Mouse (Mus musculus): ENCODE measurements around the gene Kpna3. TPM values are rescaled to one million over a fixed set of nuclear protein-coding genes. Genes with fewer than 3 reads are reported as not detected.

Gene Kpna3
- total RNA-seq, 1 experiment: 38.0 TPM

- in situ Hi-C loops (cut with MboI; ENCODE audit: low sequenced_read_pairs in 2 of 2, unreplicated experiment in 2 of 2): loop anchor here in 1 of 2 experiments (10.0 kb wide), 1 partner anchor 59 kb away; no protein-coding TSS in a partner anchor
- H3K36me3 ChIP-seq (ENCODE audit: control insufficient read depth, insufficient read depth, low read length, poor library complexity, severe bottlenecking): no peaks in the 10 kb centered on the region
- H3K9ac ChIP-seq (ENCODE audit: insufficient read depth, low read depth, low read length, poor library complexity, severe bottlenecking): no peak overlapping the region
- H3K27ac ChIP-seq (ENCODE audit: insufficient read depth, low read depth, low read length, poor library complexity, severe bottlenecking): no peak overlapping the region
- TF ChIP-seq ZNF384 (IDR thresholded peaks at IDR 0.05; ENCODE audit: low read depth, low read length) (no peak), HCFC1 (IDR thresholded peaks at IDR 0.05; ENCODE audit: borderline replicate concordance, insufficient read depth, low read length) (no peak), MAFK (IDR thresholded peaks at IDR 0.05; ENCODE audit: insufficient read depth, low read depth, low read length) (no peak), ZC3H11A (IDR thresholded peaks at IDR 0.05; ENCODE audit: borderline replicate concordance, low read depth, low read length) (no peak), CHD2 (IDR thresholded peaks at IDR 0.05; ENCODE audit: low read depth, low read length) (no peak)
- H3K4me3 ChIP-seq (ENCODE audit: insufficient read depth in 1 of 2, low read depth in 1 of 2, low read length in 2 of 2, poor library complexity in 1 of 2, severe bottlenecking in 1 of 2): no peak overlapping the region
- no peak for DNase-seq (ENCODE audit: low read depth, low spot score)
- H3K9me3 ChIP-seq (ENCODE audit: control insufficient read depth, insufficient read depth, low read depth, low read length): no peaks in the 10 kb centered on the region
- H3K4me1 ChIP-seq (ENCODE audit: control insufficient read depth in 2 of 2, insufficient read depth in 2 of 2, low read length in 2 of 2, poor library complexity in 1 of 2): no peaks in the 10 kb centered on the region; a peak in 1 of 4 replicates
Observed at GRCm38 (mm10) chr14:61415719-61416118, 24.0 kb downstream of the Kpna3 start.

DNA sequence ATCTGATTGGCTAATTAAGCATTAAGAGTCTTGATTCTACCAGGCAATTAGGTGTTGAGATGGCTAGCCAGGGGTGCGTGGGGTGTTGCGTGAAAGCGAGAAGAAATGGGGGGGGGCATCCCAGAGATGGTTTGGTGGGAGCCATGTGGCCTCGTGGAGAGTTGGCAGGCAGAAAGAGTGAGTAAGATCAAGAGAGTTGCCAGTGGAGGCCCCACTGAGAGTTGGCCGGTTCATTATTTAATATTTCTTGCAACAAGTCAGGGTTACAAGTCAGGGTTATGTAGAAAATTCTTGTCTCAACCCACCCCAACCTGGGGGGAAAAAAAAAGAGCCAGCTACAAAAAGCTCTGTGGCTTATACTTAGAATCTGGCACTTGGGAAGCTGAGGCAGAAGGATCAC lies 24.4 kb downstream of the Kpna3 start:
- no peaks in the 10 kb centered on the region for H3K9me3 ChIP-seq (ENCODE audit: control insufficient read depth, insufficient read depth, low read depth, low read length)
- in situ Hi-C loops (cut with MboI; ENCODE audit: low sequenced_read_pairs in 2 of 2, unreplicated experiment in 2 of 2): loop anchor here in 1 of 2 experiments (10.0 kb wide), 1 partner anchor 59 kb away; no protein-coding TSS in a partner anchor
- no peak overlapping the region for H3K4me3 ChIP-seq (ENCODE audit: insufficient read depth in 1 of 2, low read depth in 1 of 2, low read length in 2 of 2, poor library complexity in 1 of 2, severe bottlenecking in 1 of 2)
- H3K36me3 ChIP-seq (ENCODE audit: control insufficient read depth, insufficient read depth, low read length, poor library complexity, severe bottlenecking): no peaks in the 10 kb centered on the region
- DNase-seq (ENCODE audit: low read depth, low spot score): no peak
- no peak overlapping the region for H3K9ac ChIP-seq (ENCODE audit: insufficient read depth, low read depth, low read length, poor library complexity, severe bottlenecking)
- no peak overlapping the region for H3K27ac ChIP-seq (ENCODE audit: insufficient read depth, low read depth, low read length, poor library complexity, severe bottlenecking)
- TF ChIP-seq MAFK (IDR thresholded peaks at IDR 0.05; ENCODE audit: insufficient read depth, low read depth, low read length) (no peak), ZNF384 (IDR thresholded peaks at IDR 0.05; ENCODE audit: low read depth, low read length) (no peak), CHD2 (IDR thresholded peaks at IDR 0.05; ENCODE audit: low read depth, low read length) (no peak), HCFC1 (IDR thresholded peaks at IDR 0.05; ENCODE audit: borderline replicate concordance, insufficient read depth, low read length) (no peak), ZC3H11A (IDR thresholded peaks at IDR 0.05; ENCODE audit: borderline replicate concordance, low read depth, low read length) (no peak)
- H3K4me1 ChIP-seq (ENCODE audit: control insufficient read depth in 2 of 2, insufficient read depth in 2 of 2, low read length in 2 of 2, poor library complexity in 1 of 2): no peaks in the 10 kb centered on the region; a peak in 1 of 4 replicates

DNA sequence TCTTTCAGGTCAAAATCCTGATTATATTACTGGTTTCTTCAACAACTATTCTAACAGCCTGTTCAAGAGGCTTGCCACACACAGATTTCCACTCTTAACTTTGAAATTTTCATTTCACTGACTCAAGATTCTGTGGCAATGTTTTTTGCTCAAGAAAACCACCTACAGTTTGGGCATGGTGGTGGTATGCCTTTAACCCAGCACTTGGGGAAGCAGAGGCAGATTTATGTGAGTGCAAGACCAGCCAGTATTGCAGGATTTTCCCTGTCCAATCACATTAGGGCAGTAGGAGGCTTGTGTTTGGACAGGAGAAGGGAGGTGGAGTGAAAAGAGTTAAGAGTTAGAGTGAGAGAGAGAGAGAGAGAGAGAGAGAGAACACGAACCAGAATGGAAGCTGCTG lies 24.9 kb downstream of the Kpna3 start:
- Histone ChIP-seq H3K36me3 (ENCODE audit: control insufficient read depth, insufficient read depth, low read length, poor library complexity, severe bottlenecking) (no peaks in the 10 kb centered on the region), H3K27ac (ENCODE audit: insufficient read depth, low read depth, low read length, poor library complexity, severe bottlenecking) (no peak overlapping the region), H3K4me1 (ENCODE audit: control insufficient read depth in 2 of 2, insufficient read depth in 2 of 2, low read length in 2 of 2, poor library complexity in 1 of 2) (no peaks in the 10 kb centered on the region; a peak in 1 of 4 replicates), H3K9me3 (ENCODE audit: control insufficient read depth, insufficient read depth, low read depth, low read length) (no peaks in the 10 kb centered on the region), H3K9ac (ENCODE audit: insufficient read depth, low read depth, low read length, poor library complexity, severe bottlenecking) (no peak overlapping the region), H3K4me3 (ENCODE audit: insufficient read depth in 1 of 2, low read depth in 1 of 2, low read length in 2 of 2, poor library complexity in 1 of 2, severe bottlenecking in 1 of 2) (no peak overlapping the region)
- TF ChIP-seq CHD2 (IDR thresholded peaks at IDR 0.05; ENCODE audit: low read depth, low read length) (no peak), ZNF384 (IDR thresholded peaks at IDR 0.05; ENCODE audit: low read depth, low read length) (no peak)
- in situ Hi-C loops (cut with MboI; ENCODE audit: low sequenced_read_pairs in 2 of 2, unreplicated experiment in 2 of 2): loop anchor here in 1 of 2 experiments (10.0 kb wide), 1 partner anchor 60 kb away; no protein-coding TSS in a partner anchor
- DNase-seq (ENCODE audit: low read depth, low spot score): no peak

DNA sequence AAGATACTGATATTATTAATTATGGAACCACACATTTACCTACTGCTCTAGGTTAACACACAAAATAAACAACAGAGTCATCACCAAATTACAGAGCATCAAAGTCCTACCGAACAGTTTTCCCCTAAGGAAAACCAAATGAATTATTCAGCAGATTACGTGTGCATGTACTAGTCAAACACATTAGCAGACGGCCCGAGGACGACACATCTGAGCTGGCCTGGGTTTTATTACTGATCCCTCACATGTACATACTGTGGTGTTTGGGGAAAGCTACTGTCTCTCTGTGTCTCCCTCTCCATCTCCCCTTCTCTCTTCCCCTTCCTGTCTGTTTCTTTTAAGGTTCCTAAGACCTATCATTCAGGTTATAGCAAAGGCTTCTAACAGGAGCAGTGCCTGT lies 25.5 kb downstream of the Kpna3 start:
- Histone ChIP-seq H3K36me3 (ENCODE audit: control insufficient read depth, insufficient read depth, low read length, poor library complexity, severe bottlenecking) (no peaks in the 10 kb centered on the region), H3K9ac (ENCODE audit: insufficient read depth, low read depth, low read length, poor library complexity, severe bottlenecking) (no peak overlapping the region), H3K27ac (ENCODE audit: insufficient read depth, low read depth, low read length, poor library complexity, severe bottlenecking) (no peak overlapping the region), H3K4me1 (ENCODE audit: control insufficient read depth in 2 of 2, insufficient read depth in 2 of 2, low read length in 2 of 2, poor library complexity in 1 of 2) (no peaks in the 10 kb centered on the region; a peak in 1 of 4 replicates), H3K4me3 (ENCODE audit: insufficient read depth in 1 of 2, low read depth in 1 of 2, low read length in 2 of 2, poor library complexity in 1 of 2, severe bottlenecking in 1 of 2) (no peak overlapping the region), H3K9me3 (ENCODE audit: control insufficient read depth, insufficient read depth, low read depth, low read length) (no peaks in the 10 kb centered on the region)
- no peak for DNase-seq (ENCODE audit: low read depth, low spot score)
- TF ChIP-seq ZC3H11A (IDR thresholded peaks at IDR 0.05; ENCODE audit: borderline replicate concordance, low read depth, low read length) (no peak), MAFK (IDR thresholded peaks at IDR 0.05; ENCODE audit: insufficient read depth, low read depth, low read length) (no peak), CHD2 (IDR thresholded peaks at IDR 0.05; ENCODE audit: low read depth, low read length) (no peak), HCFC1 (IDR thresholded peaks at IDR 0.05; ENCODE audit: borderline replicate concordance, insufficient read depth, low read length) (no peak), ZNF384 (IDR thresholded peaks at IDR 0.05; ENCODE audit: low read depth, low read length) (no peak)
- in situ Hi-C loops (cut with MboI; ENCODE audit: low sequenced_read_pairs in 2 of 2, unreplicated experiment in 2 of 2): loop anchor here in 1 of 2 experiments (10.0 kb wide), 1 partner anchor 61 kb away; no protein-coding TSS in a partner anchor

DNA sequence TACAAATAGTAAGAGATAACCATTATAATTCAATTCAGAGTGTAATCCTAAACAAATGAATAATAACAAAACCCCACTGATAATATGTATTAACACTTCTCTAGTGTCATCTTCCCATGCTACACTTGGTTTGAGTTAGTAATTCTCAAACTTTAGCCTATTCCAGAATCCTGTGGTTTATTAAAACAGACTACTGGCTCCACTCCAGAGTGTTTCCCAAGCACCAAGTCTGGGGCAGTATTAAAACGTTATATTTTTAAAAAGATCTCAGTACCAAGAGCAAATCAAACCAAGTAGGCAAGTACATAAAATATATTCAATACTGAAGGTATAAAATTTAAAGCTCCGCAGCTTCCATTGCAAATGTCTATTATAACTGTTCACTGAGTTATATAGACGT lies 26.0 kb downstream of the Kpna3 start:
- no peak for TF ChIP-seq ZC3H11A (IDR thresholded peaks at IDR 0.05; ENCODE audit: borderline replicate concordance, low read depth, low read length)
- no peak for TF ChIP-seq HCFC1 (IDR thresholded peaks at IDR 0.05; ENCODE audit: borderline replicate concordance, insufficient read depth, low read length)
- no peak for TF ChIP-seq ZNF384 (IDR thresholded peaks at IDR 0.05; ENCODE audit: low read depth, low read length)
- no peak overlapping the region for H3K27ac ChIP-seq (ENCODE audit: insufficient read depth, low read depth, low read length, poor library complexity, severe bottlenecking)
- H3K4me3 ChIP-seq (ENCODE audit: insufficient read depth in 1 of 2, low read depth in 1 of 2, low read length in 2 of 2, poor library complexity in 1 of 2, severe bottlenecking in 1 of 2): no peak overlapping the region
- H3K9ac ChIP-seq (ENCODE audit: insufficient read depth, low read depth, low read length, poor library complexity, severe bottlenecking): no peak overlapping the region
- no peak for DNase-seq (ENCODE audit: low read depth, low spot score)
- no peaks in the 10 kb centered on the region for H3K4me1 ChIP-seq (ENCODE audit: control insufficient read depth in 2 of 2, insufficient read depth in 2 of 2, low read length in 2 of 2, poor library complexity in 1 of 2)
- H3K36me3 ChIP-seq (ENCODE audit: control insufficient read depth, insufficient read depth, low read length, poor library complexity, severe bottlenecking): no peaks in the 10 kb centered on the region
- H3K9me3 ChIP-seq (ENCODE audit: control insufficient read depth, insufficient read depth, low read depth, low read length): no peaks in the 10 kb centered on the region
- in situ Hi-C loops (cut with MboI; ENCODE audit: low sequenced_read_pairs in 2 of 2, unreplicated experiment in 2 of 2): loop anchor here in 1 of 2 experiments (10.0 kb wide), 1 partner anchor 61 kb away; no protein-coding TSS in a partner anchor
